Mouse (Mus musculus): Measurements from ENCODE around the gene Wnt7b. TPM values are rescaled to one million over a fixed set of nuclear protein-coding genes. Genes with fewer than 3 reads are reported as not detected.

Gene Wnt7b
- polyA plus RNA-seq (2016; fragmentation: Nextera tagmentation; extraction: Ambion mirVana) = 31.2 and 34.8 TPM in 2 replicates

DNA sequence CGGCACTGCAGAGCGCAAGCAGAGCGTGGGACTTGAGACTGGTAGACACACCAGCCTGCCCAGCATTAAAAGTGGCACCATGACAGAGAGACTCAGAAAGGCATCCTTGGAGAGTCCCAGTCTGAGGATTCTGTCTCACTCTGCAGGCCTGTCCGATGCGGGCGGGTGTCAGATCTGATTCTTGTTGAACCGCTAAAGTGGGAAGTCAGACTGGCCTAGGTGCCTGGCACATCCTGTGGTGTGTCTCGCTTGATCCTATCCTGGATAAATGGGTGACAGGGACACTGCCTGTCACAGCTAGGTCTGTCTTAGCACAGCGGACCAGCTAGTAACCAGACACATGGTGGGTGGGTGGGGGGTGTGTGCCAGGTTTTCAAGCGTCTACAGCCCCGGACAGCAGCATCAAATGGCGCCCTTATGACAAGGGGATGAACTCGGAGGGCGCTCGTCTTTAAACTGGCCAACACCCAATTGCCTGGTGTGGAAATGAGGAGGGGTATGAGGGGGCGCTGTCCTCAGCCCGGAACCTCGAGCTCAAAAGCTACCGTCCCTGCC lies at the start of gene Wnt7b:
Gene Wnt7b (minus strand): TSS at position 118 of the 555 bp plus-strand sequence.
- ATAC-seq (ENCODE audit: insufficient number of reproducible peaks, insufficient read depth, low FRiP score, low TSS enrichment, low read depth) = no peak
- H3K4me1 ChIP-seq (replicated peaks) = peaks cover 29% of the 10 kb centered on the region
- H3K9me3 ChIP-seq = peaks cover 7% of the 10 kb centered on the region; the same call in 1 of the 2 replicates
- H3K27ac ChIP-seq = peak within 1 kb of the TSS; percentile 41; the same call in 1 of the 2 replicates
- WGBS = 3% methylated on average over 19 of the region's 19 CpGs
- H3K27me3 ChIP-seq = peaks cover 96% of the 10 kb centered on the region
- H3K9ac ChIP-seq (replicated peaks) = peak within 1 kb of the TSS; percentile 54
- peak within 1 kb of the TSS; percentile 88 for H3K4me2 ChIP-seq
- H3K4me3 ChIP-seq (replicated peaks) = peak within 1 kb of the TSS; percentile 55
- H3K36me3 ChIP-seq = no peaks in the 10 kb centered on the region

DNA sequence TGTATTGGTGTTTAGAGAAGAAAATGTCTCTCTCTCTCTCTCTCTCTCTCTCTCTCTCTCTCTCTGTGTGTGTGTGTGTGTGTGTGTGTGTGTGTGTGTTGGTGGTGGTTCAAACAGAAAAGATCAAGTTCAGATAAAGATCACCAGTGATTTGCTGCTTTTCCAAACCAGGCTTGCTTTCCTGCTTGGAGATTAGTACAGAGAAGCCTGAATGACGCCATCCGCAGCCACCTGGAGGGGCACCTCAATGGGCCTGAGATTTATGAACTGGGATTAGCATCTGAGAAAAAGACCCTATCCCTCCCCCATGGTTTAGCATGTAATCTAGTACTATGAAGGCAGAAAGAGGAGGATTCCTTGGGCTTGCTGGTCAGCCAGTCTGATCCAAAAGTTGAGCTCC lies 49.3 kb upstream of the Wnt7b start:
- Histone ChIP-seq H3K9ac (replicated peaks) (no peak overlapping the region), H3K27ac (no peak overlapping the region), H3K9me3 (no peaks in the 10 kb centered on the region), H3K27me3 (peaks cover 18% of the 10 kb centered on the region), H3K4me1 (replicated peaks) (peaks cover 15% of the 10 kb centered on the region; the same call in 1 of the 2 replicates), H3K36me3 (no peaks in the 10 kb centered on the region), H3K4me3 (replicated peaks) (no peak overlapping the region), H3K4me2 (no peak overlapping the region)
- no peak for ATAC-seq (ENCODE audit: insufficient number of reproducible peaks, insufficient read depth, low FRiP score, low TSS enrichment, low read depth)
- 27% methylated on average over 2 of the region's 2 CpGs for WGBS

DNA sequence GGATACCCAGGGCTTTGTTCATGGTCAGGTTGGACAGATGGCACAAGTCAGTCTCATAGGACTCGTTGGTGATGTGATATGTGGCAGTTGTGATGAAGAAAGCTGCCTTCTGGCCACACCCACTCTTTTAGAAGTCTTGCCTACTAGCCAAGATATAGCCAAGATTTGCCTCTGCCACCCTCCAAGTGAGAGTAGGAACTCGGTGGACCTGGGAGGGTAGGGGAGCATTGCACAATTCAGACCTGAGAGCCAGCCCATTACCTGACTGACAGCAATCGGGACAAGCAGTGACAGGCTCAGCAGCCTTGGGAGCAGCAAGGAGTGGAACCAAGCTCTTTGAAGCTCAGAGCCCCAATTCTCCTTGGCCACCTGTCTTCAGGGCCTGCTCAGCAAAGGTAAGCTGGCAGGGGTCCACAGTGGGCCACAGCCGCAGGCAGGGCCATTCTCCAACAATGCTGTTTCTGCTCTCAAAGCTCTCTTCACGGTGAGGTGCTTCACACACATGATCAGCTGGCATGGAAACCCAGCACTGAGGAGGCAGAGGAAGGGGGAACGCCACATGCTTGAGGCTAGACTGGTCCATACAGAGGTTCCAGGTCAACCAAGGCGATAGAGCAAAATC lies 47.8 kb upstream of the Wnt7b start:
- Histone ChIP-seq H3K9me3 (no peaks in the 10 kb centered on the region), H3K9ac (replicated peaks) (no peak overlapping the region), H3K27ac (no peak overlapping the region), H3K4me2 (no peak overlapping the region), H3K27me3 (peaks cover 33% of the 10 kb centered on the region), H3K4me3 (replicated peaks) (no peak overlapping the region), H3K36me3 (no peaks in the 10 kb centered on the region), H3K4me1 (replicated peaks) (peaks cover 23% of the 10 kb centered on the region)
- no peak for ATAC-seq (ENCODE audit: insufficient number of reproducible peaks, insufficient read depth, low FRiP score, low TSS enrichment, low read depth)
- 82% methylated on average over 7 of the region's 7 CpGs for WGBS

DNA sequence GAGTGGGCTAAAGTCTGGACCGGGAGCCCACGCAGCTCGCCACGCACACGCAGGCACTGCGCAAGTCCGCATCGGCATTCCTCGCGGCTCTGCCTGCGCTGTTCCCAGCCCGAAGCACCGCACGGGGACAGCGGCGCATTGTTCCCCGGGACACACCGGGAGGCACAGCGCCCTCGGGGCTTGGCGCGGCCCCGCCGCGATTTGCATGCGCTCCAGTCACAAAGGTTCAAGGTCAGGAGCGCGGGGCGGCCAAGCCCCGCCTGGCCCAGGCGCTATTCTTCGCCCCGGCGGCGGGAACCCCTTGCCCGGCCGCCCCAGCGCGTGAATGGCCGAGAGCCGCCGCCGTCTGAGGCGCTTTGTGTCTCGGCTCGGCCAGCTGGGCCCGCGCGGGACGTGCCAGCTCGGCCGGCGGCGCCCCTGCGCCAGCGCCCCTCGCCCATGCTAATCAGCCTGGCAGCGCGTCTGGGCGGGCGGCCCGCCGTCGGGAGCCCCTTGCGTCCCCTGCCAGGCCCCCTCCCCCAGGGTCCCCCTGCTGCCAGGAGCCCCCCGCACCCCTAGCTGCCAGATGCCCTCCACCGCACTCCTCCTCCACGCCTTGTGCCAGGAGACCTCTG lies 43.5 kb upstream of the Wnt7b start:
- H3K4me2 ChIP-seq = peak overlapping the region; percentile 78
- peaks cover 72% of the 10 kb centered on the region for H3K27me3 ChIP-seq
- H3K36me3 ChIP-seq = no peaks in the 10 kb centered on the region
- H3K27ac ChIP-seq = no peak overlapping the region
- peak overlapping the region; percentile 75 for H3K9ac ChIP-seq (replicated peaks)
- peak overlapping the region; percentile 52 for H3K4me3 ChIP-seq (replicated peaks)
- H3K9me3 ChIP-seq = 0 out of 2 replicates have a peak, but pooled peaks cover 6% of the 10 kb centered on the region
- ATAC-seq (ENCODE audit: insufficient number of reproducible peaks, insufficient read depth, low FRiP score, low TSS enrichment, low read depth) = peak; percentile 28; the same call in 1 of the 2 replicates
- peaks cover 7% of the 10 kb centered on the region for H3K4me1 ChIP-seq (replicated peaks)
- WGBS = 2% methylated on average over 68 of the region's 68 CpGs

DNA sequence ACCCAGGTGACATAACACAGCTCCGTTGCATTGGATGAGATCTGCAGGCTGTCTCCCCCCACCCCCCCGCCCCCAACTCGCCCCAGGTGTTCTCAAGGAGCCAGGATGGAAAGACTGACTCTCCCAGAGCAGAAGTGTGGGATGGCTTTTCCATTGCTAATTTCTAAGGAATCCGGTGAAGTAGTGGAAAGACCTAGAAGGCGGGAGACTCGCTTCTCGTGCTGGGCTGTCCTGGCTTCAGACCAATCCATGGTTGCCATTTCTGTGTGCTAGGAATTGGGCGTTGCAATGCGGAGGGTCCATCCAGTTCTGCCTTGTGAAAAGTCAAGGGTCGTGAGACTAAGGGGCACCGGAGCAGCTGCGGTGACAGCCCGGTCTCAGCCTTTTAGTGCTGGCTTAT lies 39.9 kb upstream of the Wnt7b start:
- Histone ChIP-seq H3K9me3 (peaks cover 10% of the 10 kb centered on the region; the same call in 1 of the 2 replicates), H3K27ac (no peak overlapping the region), H3K4me1 (replicated peaks) (peaks cover 7% of the 10 kb centered on the region), H3K36me3 (no peaks in the 10 kb centered on the region), H3K4me3 (replicated peaks) (no peak overlapping the region), H3K27me3 (peaks cover 76% of the 10 kb centered on the region), H3K9ac (replicated peaks) (no peak overlapping the region), H3K4me2 (no peak overlapping the region)
- ATAC-seq (ENCODE audit: insufficient number of reproducible peaks, insufficient read depth, low FRiP score, low TSS enrichment, low read depth) = no peak
- WGBS = 77% methylated on average over 13 of the region's 13 CpGs

DNA sequence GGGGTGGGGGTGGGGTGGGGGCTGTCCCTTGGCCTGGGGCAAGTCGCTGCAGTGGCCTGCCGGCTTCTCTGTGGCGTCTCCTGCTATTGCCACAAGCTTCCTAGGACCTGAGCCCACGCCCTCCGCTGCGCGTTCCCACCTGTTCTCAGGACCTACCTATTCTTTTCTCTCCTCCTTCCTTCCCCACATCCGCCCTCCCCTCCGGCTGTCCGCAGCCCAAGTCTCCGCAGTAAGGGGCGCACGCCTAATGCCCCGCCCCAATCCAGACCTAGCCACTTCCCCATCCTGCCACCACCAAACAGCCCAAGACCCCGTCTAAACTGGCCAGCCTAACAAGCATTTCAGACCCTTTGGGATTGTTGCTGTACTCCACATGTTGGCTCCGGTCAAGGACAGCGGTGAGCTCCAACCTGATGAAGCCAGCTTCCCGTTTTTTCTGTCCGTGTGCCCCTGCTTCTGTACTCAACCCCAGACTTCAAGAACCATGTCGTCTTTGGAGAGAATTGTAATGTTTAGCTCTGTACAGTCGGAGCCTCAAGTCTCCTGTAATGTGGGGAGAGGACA lies 33.3 kb upstream of the Wnt7b start:
- peaks cover 11% of the 10 kb centered on the region for H3K4me1 ChIP-seq (replicated peaks)
- peak overlapping the region; percentile 23 for H3K4me2 ChIP-seq
- H3K9ac ChIP-seq (replicated peaks) = no peak overlapping the region
- H3K27ac ChIP-seq = no peak overlapping the region
- WGBS = 25% methylated on average over 21 of the region's 21 CpGs
- ATAC-seq (ENCODE audit: insufficient number of reproducible peaks, insufficient read depth, low FRiP score, low TSS enrichment, low read depth) = no peak
- peaks cover 6% of the 10 kb centered on the region; the same call in 1 of the 2 replicates for H3K9me3 ChIP-seq
- H3K36me3 ChIP-seq = no peaks in the 10 kb centered on the region
- peaks cover 52% of the 10 kb centered on the region for H3K27me3 ChIP-seq
- peak overlapping the region; percentile 7; the same call in 1 of the 2 replicates for H3K4me3 ChIP-seq (replicated peaks)

DNA sequence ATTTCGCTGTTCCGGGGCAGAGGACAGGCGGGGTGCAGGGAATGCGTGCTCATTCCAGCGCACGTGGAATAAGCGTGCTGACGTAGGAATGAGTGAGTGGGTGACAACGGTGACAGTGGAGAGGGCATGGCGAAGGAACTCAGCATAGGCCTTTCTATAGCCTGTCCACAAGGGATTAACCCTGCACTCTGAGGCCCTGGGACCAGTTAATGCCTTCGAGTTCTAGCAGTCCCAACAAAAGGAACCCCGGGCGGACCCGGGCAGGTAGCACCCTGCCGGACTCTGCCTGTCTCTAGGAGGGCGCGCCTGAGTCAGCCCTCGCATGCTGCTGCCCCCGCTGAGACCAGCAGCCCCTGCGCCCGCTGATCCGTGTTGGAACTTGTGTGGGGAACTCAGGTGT lies 32.8 kb upstream of the Wnt7b start:
- WGBS = 36% methylated on average over 22 of the region's 22 CpGs
- no peak for ATAC-seq (ENCODE audit: insufficient number of reproducible peaks, insufficient read depth, low FRiP score, low TSS enrichment, low read depth)
- H3K36me3 ChIP-seq = no peaks in the 10 kb centered on the region
- H3K27ac ChIP-seq = no peak overlapping the region
- peaks cover 6% of the 10 kb centered on the region; the same call in 1 of the 2 replicates for H3K9me3 ChIP-seq
- H3K4me3 ChIP-seq (replicated peaks) = peak overlapping the region; percentile 7; the same call in 1 of the 2 replicates
- H3K4me1 ChIP-seq (replicated peaks) = peaks cover 11% of the 10 kb centered on the region
- H3K27me3 ChIP-seq = peaks cover 48% of the 10 kb centered on the region
- H3K9ac ChIP-seq (replicated peaks) = no peak overlapping the region
- peak overlapping the region; percentile 23 for H3K4me2 ChIP-seq

DNA sequence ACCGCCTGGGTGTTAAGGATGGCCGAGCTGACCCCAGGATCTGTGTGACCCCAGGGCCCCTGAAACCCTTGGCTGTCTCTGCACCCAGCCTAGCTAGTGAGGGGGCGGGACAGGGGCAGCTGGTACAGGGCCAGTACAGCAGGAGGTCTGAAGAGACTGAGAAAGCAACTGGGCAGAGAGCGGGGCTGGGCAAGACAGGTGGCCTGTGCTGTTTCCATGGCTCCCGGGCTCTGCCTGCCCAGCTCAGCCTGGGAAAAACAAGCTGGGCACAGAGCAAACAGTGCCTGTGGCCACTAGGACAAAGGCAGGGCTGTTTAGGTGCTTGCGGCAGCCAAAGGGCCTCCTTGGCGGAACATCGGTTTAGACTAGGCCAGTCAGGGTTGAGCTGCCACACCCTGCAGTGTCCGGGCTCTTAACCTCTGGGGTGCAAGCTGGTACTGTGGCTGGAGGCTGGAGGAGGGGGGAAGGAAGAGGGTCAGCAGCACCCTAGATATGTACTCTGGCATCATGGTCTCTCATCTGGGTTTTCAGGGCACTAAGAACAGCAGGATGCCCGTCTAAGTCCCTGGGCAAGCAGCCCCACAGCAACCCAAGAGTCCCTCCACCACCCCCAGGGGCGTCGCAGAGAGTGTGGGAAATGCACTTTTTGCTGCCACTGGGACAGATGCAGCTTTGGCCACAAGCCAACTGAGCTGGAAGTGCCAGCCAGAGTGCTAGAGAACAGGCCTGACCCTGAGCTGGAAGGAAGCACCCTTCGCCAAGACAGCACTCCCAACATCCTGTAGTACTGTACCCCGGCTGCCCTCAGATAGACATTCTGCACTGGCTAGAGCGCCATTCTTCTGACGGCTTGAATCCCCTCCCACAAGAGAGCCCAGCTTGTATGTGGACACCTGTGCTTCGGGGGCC lies 31.3 kb upstream of the Wnt7b start:
- peaks cover 43% of the 10 kb centered on the region for H3K27me3 ChIP-seq
- 85% methylated on average over 17 of the region's 17 CpGs for WGBS
- H3K9me3 ChIP-seq = peaks cover 4% of the 10 kb centered on the region; the same call in 1 of the 2 replicates
- no peaks in the 10 kb centered on the region for H3K36me3 ChIP-seq
- ATAC-seq (ENCODE audit: insufficient number of reproducible peaks, insufficient read depth, low FRiP score, low TSS enrichment, low read depth) = no peak
- H3K4me1 ChIP-seq (replicated peaks) = peaks cover 11% of the 10 kb centered on the region
- H3K4me2 ChIP-seq = no peak overlapping the region
- no peak overlapping the region for H3K4me3 ChIP-seq (replicated peaks)
- no peak overlapping the region for H3K9ac ChIP-seq (replicated peaks)
- no peak overlapping the region for H3K27ac ChIP-seq

DNA sequence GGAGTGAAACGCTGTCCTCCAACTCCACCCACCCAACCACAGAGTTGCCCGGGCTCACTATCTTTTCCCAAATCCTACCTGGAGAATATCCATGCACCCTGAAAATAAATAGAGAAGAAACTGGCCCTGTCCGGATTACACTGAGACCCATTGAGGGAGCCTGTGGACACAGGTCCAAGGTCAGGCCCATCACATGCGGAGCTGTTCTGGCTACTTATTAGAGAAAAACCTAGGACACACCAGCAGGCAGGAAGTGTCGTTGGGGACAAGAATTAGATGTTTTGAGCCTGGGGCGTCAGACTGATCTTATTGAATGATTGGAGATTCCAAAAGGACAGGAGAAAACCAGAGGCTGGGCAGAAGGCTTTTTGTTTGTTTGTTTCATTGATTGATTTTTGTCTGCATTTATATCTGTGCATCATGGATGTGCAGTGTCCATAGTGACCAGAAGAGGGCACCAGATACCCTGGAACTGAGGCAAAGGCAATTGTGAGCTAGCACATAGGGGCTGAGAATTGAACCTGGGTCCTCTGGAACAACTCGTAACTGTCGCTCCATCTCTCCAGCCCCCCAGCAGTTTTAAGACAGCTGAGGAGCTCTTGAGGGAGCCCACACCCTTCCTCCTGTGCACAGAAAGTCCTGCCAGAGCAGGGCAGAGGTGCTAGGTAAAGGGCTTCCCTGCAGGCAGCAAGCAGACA lies 30.5 kb upstream of the Wnt7b start:
- Histone ChIP-seq H3K4me3 (replicated peaks) (no peak overlapping the region), H3K27ac (no peak overlapping the region), H3K9ac (replicated peaks) (no peak overlapping the region), H3K4me2 (no peak overlapping the region), H3K4me1 (replicated peaks) (peaks cover 11% of the 10 kb centered on the region), H3K36me3 (no peaks in the 10 kb centered on the region), H3K9me3 (0 out of 2 replicates have a peak, but pooled peaks cover 2% of the 10 kb centered on the region), H3K27me3 (peaks cover 40% of the 10 kb centered on the region)
- WGBS = 80% methylated on average over 8 of the region's 8 CpGs
- no peak for ATAC-seq (ENCODE audit: insufficient number of reproducible peaks, insufficient read depth, low FRiP score, low TSS enrichment, low read depth)

All from limb, embryonic 12.5 days (tissue).